Mouse (Mus musculus) induced T-regulatory cell, adult 2 months (primary cell): ENCODE data around the gene Galnt14.

Experiments used
- DNase-seq: peaks from one replicate; pipeline ENCODE4 v3.0.0-alpha.2; 2012; ENCODE audit warnings: low read depth

Galnt14 gene

DNA sequence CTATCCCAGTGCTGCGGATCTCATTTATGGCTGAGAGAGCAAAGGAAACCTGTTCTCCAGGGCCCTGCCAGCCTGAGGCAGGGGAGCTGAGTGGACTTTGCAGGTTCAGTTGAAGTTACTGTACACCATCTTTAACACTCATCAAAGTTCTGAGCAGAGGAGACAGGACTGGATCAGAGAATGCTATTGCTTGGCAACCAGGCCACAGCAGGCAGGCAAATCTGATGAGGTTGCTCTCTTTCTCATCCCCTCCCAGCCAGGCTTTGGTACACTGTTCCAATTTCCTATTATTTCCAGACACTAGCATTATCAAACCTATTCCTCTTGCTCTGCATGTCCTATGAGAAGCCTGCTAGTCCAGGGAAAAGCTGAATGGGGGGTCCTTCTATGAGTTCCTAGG, 41.3 kb downstream of the Galnt14 start:
- no peak for DNase-seq

- peak; percentile 9 for DNase-seq
Measured at GRCm38 (mm10) chr17:73663237-73663636, 47.0 kb downstream of the Galnt14 start.

- DNase-seq, result no peak
Measured at GRCm38 (mm10) chr17:73658731-73659445, 51.4 kb downstream of the Galnt14 start.

GRCm38 (mm10) chr17:73656373-73656772, 53.9 kb downstream of the Galnt14 start:
- peak; percentile 16 for DNase-seq

DNA sequence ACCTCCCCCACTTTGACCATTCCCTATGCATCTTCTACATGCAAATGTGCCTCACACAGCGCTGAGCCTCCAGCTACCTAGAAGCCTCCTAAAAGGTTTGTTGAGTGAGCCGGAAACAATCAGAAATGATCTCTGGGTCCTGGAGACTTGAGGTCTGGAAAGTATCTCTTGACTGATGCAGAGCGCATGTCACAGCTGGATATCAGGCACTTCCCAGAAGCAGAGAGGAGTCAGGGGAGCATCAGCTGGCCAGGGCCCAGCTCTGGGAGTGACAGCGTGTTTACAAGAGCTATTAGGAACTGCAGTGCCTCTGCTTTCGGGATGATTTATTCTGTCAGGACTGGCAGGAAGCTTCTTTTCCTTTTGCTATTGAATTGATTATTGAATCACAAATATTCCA, 56.0 kb downstream of the Galnt14 start:
- DNase-seq, result no peak

DNA sequence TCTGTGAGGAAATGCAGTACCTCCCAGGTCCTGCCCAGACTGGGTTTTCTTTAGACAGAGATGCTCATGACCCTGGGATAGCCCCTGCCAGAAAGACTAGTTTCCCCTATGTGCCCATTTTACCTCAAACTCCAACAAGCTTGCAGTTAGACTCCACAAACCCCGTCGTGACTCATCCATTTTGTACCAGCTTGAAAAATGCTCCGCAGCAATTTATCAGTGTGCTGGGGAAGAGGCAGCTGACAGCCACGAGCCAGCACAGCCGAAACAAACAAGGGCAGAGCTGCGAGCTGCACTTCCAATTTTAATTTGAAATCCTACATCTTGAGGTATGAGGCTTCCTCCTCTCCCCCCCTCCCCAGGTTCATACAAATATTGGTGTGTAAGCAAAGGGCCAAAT, 60.9 kb downstream of the Galnt14 start:
- no peak for DNase-seq

- no peak for DNase-seq
Measured at GRCm38 (mm10) chr17:73641676-73642075, 68.6 kb downstream of the Galnt14 start.

- DNase-seq, result no peak
Measured at GRCm38 (mm10) chr17:73640117-73640480, 70.2 kb downstream of the Galnt14 start.

- DNase-seq, result no peak
Measured at GRCm38 (mm10) chr17:73639401-73640116, 70.7 kb downstream of the Galnt14 start.

DNA sequence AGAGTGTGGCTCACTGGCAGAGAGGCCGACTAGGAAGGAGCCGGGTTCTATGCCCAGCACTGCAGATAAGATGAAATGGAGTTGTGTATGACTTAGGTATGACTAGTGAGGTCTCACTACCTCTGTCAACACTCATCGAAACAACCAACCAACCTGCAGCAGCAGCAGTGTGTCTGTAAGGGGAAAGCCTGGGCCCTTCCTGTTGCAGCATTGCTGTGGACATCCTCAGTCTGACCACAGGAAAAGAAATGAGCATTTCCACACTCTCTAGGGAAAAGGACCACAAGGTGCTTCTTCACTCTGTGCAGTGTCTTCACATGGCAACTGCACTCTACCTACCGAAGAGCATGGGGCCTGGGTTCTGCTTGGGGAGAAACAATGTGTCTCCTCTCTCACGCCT, 73.3 kb downstream of the Galnt14 start:
- no peak for DNase-seq

GRCm38 (mm10) chr17:73634896-73635295, 75.4 kb downstream of the Galnt14 start:
- no peak for DNase-seq

DNA sequence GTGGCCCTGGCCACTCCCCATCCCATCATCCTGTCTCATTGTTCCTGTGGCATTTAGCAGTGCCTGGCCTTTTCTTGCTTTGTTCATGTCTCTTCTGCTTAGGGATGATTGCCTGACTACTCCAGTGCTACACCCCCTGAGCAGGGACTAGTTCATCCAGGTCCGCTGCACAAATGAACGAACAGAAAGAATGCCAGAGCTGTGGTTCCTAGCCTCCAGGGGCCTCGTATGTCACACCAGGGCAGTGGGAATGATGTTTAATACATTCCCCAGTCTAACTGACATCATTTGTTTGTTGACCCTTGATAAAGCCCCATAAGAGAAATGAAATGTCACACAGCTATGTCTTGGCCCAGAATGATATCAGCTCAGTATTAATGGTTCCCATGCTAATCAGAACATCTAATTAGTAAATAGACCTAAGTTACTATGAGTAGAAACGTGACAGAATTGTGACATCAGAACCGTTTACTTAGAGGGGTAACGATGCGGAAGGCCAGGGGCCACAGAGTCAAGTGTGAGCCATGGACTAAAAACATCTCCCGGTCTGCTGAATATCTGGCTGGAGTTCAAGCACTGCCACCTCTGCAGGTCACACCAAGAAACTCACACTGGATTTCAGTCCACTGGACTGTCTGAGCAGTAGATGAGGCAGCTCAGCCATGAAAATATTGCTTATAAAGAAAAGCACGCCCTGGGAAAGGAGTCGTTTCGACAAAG, 76.1 kb downstream of the Galnt14 start:
- no peak for DNase-seq

DNA sequence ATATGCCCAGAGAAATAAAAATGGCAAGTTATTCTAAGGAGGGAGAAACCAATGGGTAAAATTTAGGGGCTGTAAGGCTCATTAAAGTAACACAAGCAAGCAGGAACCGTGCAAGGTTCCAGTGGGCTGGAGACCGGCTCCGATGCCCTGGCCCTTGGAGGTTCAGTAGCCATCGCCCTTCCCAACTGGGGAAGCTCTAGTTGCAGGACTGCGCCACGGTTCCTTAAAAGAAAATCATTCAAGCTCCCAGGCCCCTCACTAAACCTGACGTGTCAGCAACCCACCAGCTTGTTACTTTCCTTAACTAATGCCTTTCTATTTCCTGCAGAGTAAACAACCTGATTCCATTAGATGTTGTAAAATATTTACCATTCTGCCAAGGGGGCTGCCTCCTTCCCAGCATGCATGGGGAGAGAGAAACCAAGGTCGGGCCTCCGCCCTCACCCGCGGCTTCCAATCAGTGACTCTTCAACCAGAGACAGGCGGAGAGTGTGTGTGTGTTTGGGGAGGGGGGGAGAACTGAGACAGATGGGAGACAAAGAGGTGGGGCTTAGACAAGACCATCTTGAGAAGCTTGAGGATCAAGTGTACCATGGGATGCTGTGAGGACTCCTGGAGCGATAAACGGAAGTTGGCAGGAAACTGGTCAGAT, 81.9 kb downstream of the Galnt14 start:
- no peak for DNase-seq

GRCm38 (mm10) chr17:73626912-73627311, 83.3 kb downstream of the Galnt14 start:
- DNase-seq, result no peak

GRCm38 (mm10) chr17:73620049-73620448, 90.2 kb downstream of the Galnt14 start:
- no peak for DNase-seq

DNA sequence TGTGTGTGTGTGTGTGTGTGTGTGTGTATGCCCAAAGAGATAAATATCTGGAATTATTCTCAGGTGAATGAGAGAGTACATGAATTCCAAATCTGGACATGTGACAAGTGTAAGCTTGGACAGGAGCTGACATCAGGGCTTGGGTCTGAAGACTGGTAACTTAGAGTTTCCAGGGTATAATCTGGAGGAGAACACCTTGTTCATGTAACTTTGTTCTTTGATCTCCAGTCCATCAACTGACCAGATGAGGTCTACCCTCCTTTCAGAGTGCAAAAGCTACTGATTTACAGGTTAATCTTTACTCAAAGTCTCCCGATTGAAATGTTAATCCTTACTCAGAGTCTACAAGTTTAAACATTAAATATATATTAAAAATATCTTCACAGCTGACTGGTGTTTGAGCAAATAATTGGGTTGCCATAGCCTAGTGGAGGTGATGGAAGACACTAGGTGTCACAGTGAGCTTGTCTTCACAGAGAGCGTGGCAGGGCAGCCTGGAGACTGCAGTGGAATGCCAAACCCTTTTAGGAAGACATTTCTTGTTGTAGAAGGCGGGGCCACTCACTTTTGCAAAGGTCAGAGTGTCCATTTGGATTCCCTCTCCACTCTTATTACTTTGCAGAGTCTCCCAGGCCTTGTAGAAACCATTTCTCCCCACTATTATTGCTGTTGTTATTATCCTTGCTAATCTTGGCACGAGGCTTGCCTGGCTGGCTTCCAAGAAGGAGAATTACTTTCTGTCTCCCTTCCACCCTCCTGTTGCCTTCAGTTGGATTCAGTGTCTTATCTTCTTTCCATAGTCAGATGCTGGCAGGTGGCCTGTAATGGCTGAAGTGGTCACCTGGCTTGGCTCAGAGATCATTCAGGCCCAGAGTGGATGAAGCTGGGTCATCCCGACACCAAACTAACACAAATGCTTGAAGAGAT, 107.4 kb downstream of the Galnt14 start:
- DNase-seq, result no peak

DNA sequence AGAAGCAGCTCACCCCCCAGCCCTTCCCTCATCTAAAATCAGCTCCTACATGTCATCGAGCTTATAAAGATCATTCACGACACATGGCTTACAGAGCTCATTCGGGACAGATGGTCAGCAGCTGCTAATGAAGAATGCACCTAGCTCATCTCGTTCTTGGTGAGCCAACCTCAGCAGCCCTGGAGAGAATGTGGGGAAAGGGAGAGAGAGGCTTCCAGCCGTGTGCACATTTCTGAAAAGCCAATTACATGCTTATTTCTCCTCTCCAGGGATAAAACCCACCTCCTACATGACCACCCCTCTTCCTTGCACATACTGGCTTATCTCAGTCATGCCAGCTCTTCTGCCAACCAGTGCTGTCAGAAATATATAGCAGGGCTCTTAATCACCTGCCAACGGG, 110.3 kb downstream of the Galnt14 start:
- DNase-seq, result no peak

GRCm38 (mm10) chr17:73592081-73592480, 118.2 kb downstream of the Galnt14 start:
- DNase-seq, result no peak

DNA sequence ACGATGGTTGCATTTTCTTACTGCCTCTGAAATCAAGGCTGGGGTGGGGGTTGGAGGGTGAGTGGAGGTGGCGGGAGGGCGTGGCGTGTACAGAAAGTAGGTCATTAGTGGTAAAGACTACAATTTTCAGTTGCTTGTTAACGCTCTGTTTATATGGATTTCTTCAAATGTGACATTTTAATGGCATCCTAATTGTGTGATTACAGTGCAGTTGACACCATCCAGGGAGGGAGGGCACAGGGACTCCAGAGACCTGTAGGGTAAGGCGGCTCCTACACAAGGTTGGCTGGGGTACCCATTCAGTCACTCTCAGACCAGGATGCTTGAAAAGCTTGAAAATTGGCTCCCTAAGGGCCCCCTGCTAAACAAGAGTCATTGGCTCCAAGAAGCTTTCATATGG, 122.7 kb downstream of the Galnt14 start:
- no peak for DNase-seq

DNA sequence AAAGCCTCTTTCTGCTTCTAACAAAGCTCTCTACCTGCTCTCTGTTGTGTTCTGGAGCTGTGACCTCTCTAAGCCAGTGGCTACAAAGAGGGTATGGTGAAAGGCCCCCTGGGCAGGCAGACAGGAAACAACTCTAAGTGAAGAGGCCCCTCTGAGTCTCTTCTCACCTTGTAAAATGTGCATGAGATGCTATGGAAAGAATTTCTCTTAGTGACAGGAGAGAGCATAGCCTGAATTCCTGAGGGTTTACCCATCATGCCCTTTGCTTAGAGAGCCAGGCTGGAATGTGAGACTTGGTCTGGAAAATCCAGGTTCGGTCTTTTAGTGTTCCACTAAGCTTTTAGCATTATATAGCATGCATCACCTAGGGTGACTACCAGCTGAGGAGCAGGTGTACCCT, 136.1 kb downstream of the Galnt14 start:
- DNase-seq, result no peak

DNA sequence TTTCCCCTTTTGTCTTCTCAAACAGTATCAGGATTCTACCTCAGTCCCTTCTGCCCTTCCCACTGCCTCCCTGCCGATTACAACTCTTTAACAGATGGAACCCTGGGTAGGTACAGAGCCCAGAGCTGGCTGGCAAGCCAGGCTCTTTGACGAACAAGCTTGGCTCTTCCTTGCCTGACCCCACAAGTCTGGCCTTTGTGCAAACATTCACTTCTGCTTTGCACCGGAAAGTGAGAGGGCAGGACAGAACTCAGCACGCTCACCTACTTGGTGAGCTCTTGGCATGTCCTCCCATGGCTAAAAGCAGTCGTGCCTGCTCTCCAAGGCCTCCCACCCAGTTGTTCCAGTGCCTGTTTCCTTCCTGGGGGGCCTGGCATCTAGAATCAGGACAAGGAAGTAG, 137.4 kb downstream of the Galnt14 start:
- DNase-seq, result no peak

DNA sequence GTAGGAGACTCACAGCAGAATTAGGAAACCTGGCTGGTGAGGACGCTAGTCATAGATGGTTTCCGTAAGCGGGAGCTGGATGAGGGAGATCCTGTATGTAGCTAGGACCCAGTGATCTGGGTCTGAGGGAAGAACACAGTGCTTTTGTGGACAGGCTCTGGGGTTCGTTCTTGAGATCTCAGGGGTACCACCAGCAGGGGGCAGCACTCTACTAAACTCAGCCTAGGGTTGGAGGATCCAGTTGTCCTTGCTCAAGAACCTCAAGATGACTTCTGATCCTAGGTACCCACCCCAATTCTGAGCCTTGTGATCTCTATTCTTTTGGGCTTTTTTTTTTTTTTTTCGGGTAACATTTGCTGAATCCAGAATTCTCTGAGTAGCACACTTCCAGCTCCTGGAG, 137.8 kb downstream of the Galnt14 start:
- DNase-seq, result peak; percentile 71
